In the genomic region with DNA sequence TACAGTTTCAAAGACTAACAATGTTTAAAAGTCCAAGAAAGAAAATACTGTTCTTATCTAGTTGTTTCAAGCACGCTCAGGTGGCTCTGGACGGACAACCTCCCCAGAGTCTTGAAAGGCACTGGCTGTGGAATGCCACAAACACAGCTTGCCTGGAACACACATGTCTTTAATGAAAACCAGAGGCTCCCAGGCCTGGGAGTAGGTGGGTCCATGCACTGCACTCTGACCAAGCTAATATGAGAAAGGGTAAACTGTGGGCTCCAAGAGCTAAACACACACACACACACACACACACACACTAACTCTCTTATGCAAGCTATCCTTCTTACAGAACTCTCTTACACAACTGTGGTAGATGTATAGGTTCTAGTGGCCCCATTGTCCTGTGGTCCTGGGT, we compare ENCODE assay signal across 17 mouse cellular contexts.
DNase-seq lines count a peak whose midpoint lies in the region; ATAC-seq and TF ChIP-seq lines count a peak whose summit lies in the region.
"Had no signal": no experiment of that assay in that cellular context is flagged by ENCODE, and none has a peak within 500 bp of the region (broad histone marks: within the 10 kb centered on the region; RNA-seq: fewer than 3 reads in every experiment).

No protein-coding gene starts in this region.

- no peak for ATAC-seq in neural tube, embryonic 15.5 days (ENCODE audit: low FRiP score)
- no peak for ATAC-seq in inflammation-experienced regulatory T-cells, adult 6 months
- ATAC-seq: forebrain, embryonic 14.5 days had no signal

- intact Hi-C loops in gastrocnemius, adult 2 months (cut with DNase I), result no loop called here

- WGBS in neural tube, embryonic 15.5 days, result 88% methylated on average over 2 of the region's 2 CpGs

- no peaks in the 10 kb centered on the region for H3K27me3 ChIP-seq in neural tube, embryonic 15.5 days (replicated peaks)
- H3K27me3 ChIP-seq: hindbrain, embryonic 12.5 days; megakaryocyte, embryonic 14.5 days; neural tube, embryonic 13.5 days had no signal

- no peak for DNase-seq in gastrocnemius, adult 2 months
- DNase-seq in gastrocnemius, postnatal 10 days, result no peak
- peak; percentile 41 for DNase-seq in neural tube, embryonic 10.5 days (ENCODE audit: extremely low spot score, low spot score)
- peak; percentile 53 for DNase-seq in hindlimb bud, embryonic 11.5 days (ENCODE audit: extremely low spot score, low read depth, low spot score)
- DNase-seq in right cerebral cortex, postnatal 10 days (ENCODE audit: low spot score in 2 of 2), result no peak
- DNase-seq in kidney, postnatal 36 days, result no peak
- DNase-seq: cerebellum, postnatal 10 days; kidney, adult 18-20 months; kidney, postnatal 14 days; lung, embryonic 14.5 days; thymus, postnatal 36 days had no signal

- H3K36me3 ChIP-seq in neural tube, embryonic 15.5 days, result no peaks in the 10 kb centered on the region
- H3K36me3 ChIP-seq: hindbrain, embryonic 12.5 days; neural tube, embryonic 13.5 days had no signal

- H3K4me3 ChIP-seq in gastrocnemius, adult 2 months, result no peak overlapping the region
- H3K4me3 ChIP-seq in neural tube, embryonic 15.5 days (replicated peaks), result no peak overlapping the region
- H3K4me3 ChIP-seq: hindbrain, embryonic 12.5 days; megakaryocyte, embryonic 14.5 days; neural tube, embryonic 13.5 days had no signal

- H3K9ac ChIP-seq in neural tube, embryonic 15.5 days (replicated peaks), result no peak overlapping the region
- H3K9ac ChIP-seq: hindbrain, embryonic 12.5 days; lung, embryonic 14.5 days; neural tube, embryonic 13.5 days had no signal

- H3K4me2 ChIP-seq in neural tube, embryonic 15.5 days, result no peak overlapping the region
- H3K4me2 ChIP-seq: hindbrain, embryonic 12.5 days; lung, embryonic 14.5 days; neural tube, embryonic 13.5 days had no signal

- H3K9me3 ChIP-seq in neural tube, embryonic 15.5 days (replicated peaks), result no peaks in the 10 kb centered on the region
- H3K9me3 ChIP-seq: hindbrain, embryonic 12.5 days; neural tube, embryonic 13.5 days had no signal

- TF ChIP-seq CTCF in gastrocnemius, adult 2 months (IDR thresholded peaks at IDR 0.05), result no peak

- 0 out of 2 replicates have a peak overlapping the region, but pooled peaks have one; percentile 3 for H3K27ac ChIP-seq in gastrocnemius, adult 2 months
- no peak overlapping the region for H3K27ac ChIP-seq in neural tube, embryonic 15.5 days (replicated peaks)
- H3K27ac ChIP-seq: hindbrain, embryonic 12.5 days; neural tube, embryonic 13.5 days had no signal

- peaks cover 14% of the 10 kb centered on the region for H3K4me1 ChIP-seq in neural tube, embryonic 15.5 days
- H3K4me1 ChIP-seq: megakaryocyte, embryonic 14.5 days had no signal

Comparison
In these comparisons a context has a peak if more than half of its experiments do, and no peak if none do; other contexts are left out.
1. DNase-seq: peak in neural tube, embryonic 10.5 days (single experiment) and hindlimb bud, embryonic 11.5 days (single experiment); none in gastrocnemius, adult 2 months (single experiment), gastrocnemius, postnatal 10 days (single experiment), right cerebral cortex, postnatal 10 days (0 of 2) and kidney, postnatal 36 days (0 of 2).